Mouse (Mus musculus) CD4-positive helper T cell, adult 2 months (primary cell): ENCODE results near the gene Sgk1.

ENCODE experiments used
- DNase-seq: peaks from one replicate; pipeline ENCODE4 v3.0.0-alpha.2; 2012; ENCODE audit warnings: low read depth, missing footprints, low spot score

Gene Sgk1

GRCm38 (mm10) chr10:21882184-21883081 is at the start of gene Sgk1:
Sgk1 (plus strand) TSS chr10:21882184.
- DNase-seq: peak; percentile 47

- no peak for DNase-seq
Measured at GRCm38 (mm10) chr10:21832282-21832681, 49.7 kb upstream of the Sgk1 start.

GRCm38 (mm10) chr10:21833757-21834156 is 48.2 kb upstream of the Sgk1 start:
- DNase-seq: no peak

GRCm38 (mm10) chr10:21835077-21835476 is 46.9 kb upstream of the Sgk1 start:
- DNase-seq: no peak

GRCm38 (mm10) chr10:21839248-21840155 is 42.5 kb upstream of the Sgk1 start:
- DNase-seq: no peak

GRCm38 (mm10) chr10:21843326-21843725 is 38.7 kb upstream of the Sgk1 start:
- DNase-seq: no peak

- no peak for DNase-seq
Measured at GRCm38 (mm10) chr10:21843861-21844260, 38.1 kb upstream of the Sgk1 start.

GRCm38 (mm10) chr10:21844391-21844790 is 37.6 kb upstream of the Sgk1 start:
- DNase-seq: no peak

- no peak for DNase-seq
Measured at GRCm38 (mm10) chr10:21845601-21846282, 36.2 kb upstream of the Sgk1 start.

- DNase-seq: no peak
Measured at GRCm38 (mm10) chr10:21846366-21846765, 35.6 kb upstream of the Sgk1 start.

- no peak for DNase-seq
Measured at GRCm38 (mm10) chr10:21847026-21847820, 34.8 kb upstream of the Sgk1 start.

- no peak for DNase-seq
Measured at GRCm38 (mm10) chr10:21847931-21848670, 33.9 kb upstream of the Sgk1 start.

- no peak for DNase-seq
Measured at GRCm38 (mm10) chr10:21849251-21849650, 32.7 kb upstream of the Sgk1 start.

GRCm38 (mm10) chr10:21850330-21850729 is 31.7 kb upstream of the Sgk1 start:
- DNase-seq: no peak

- DNase-seq: no peak
Measured at GRCm38 (mm10) chr10:21853122-21853521, 28.9 kb upstream of the Sgk1 start.

GRCm38 (mm10) chr10:21853566-21854328 is 28.2 kb upstream of the Sgk1 start:
- no peak for DNase-seq

- DNase-seq: no peak
Measured at GRCm38 (mm10) chr10:21855338-21855737, 26.6 kb upstream of the Sgk1 start.

GRCm38 (mm10) chr10:21857676-21858075 is 24.3 kb upstream of the Sgk1 start:
- no peak for DNase-seq

- no peak for DNase-seq
Measured at GRCm38 (mm10) chr10:21858437-21858974, 23.5 kb upstream of the Sgk1 start.
